Mouse (Mus musculus) lung, embryonic 16.5 days (tissue): ENCODE measurements around the gene Tmem59l. TPM values are rescaled to one million over a fixed set of nuclear protein-coding genes. Genes with fewer than 3 reads are reported as not detected.
A peak's percentile ranks its signal among the peaks of the same experiment; 100 is the strongest.

ENCODE experiments used
- ATAC-seq: fragments of 200-750 bp; cut with Nextera tagmentation; 2 replicates; pipeline ENCODE4 v1.8.0; 2017; ENCODE audit warnings: low read depth, mild to moderate bottlenecking, moderate library complexity
- H3K27ac ChIP-seq: fragments of 300-500 bp; sonication (generic); 2 replicates; pipeline ENCODE4 v1.5.1; 2014; ENCODE audit warnings: mild to moderate bottlenecking, control low read depth, low read length
- H3K27me3 ChIP-seq: fragments of 300-500 bp; sonication (generic); 2 replicates; pipeline ENCODE4 v1.6.1; 2014; ENCODE audit warnings: low read depth, low read length, mixed read lengths; ENCODE audit not compliant: control insufficient read depth, insufficient read depth
- H3K36me3 ChIP-seq: fragments of 300-500 bp; sonication (generic); 2 replicates; pipeline ENCODE4 v1.6.1; 2014; ENCODE audit warnings: low read length; ENCODE audit not compliant: control insufficient read depth, insufficient read depth
- H3K4me1 ChIP-seq: fragments of 300-500 bp; sonication (generic); replicated peaks from 2 replicates; pipeline ENCODE4 v1.6.1; 2014; ENCODE audit warnings: low read length, mixed read lengths; ENCODE audit not compliant: control insufficient read depth, insufficient read depth
- H3K4me2 ChIP-seq: fragments of 300-500 bp; sonication (generic); 2 replicates; pipeline ENCODE4 v1.6.1; 2014; ENCODE audit warnings: low read depth, low read length, control low read depth
- H3K4me3 ChIP-seq: fragments of 300-500 bp; sonication (generic); 2 replicates; pipeline ENCODE4 v1.5.1; 2014; ENCODE audit warnings: mild to moderate bottlenecking, low read length, control low read depth
- H3K9ac ChIP-seq: fragments of 300-500 bp; sonication (generic); 2 replicates; pipeline ENCODE4 v1.6.1; 2014; ENCODE audit warnings: low read length, control low read depth
- H3K9me3 ChIP-seq: fragments of 300-500 bp; sonication (generic); 2 replicates; pipeline ENCODE4 v1.6.1; 2016; ENCODE audit warnings: low read length; ENCODE audit not compliant: control insufficient read depth
- WGBS: fragments of 180-500 bp; shearing (Covaris S2); extraction: QIAGEN DNeasy Blood & Tissue Kit; methylation state at CpG from one replicate; pipeline ENCODE4 v1.1.7; 2014; 5-methylcytosine and 5-hydroxymethylcytosine counted together
- polyA plus RNA-seq: library from polyadenylated mRNA; unstranded; fragments of >200 nt; fragmentation: Nextera tagmentation; extraction: Ambion mirVana; gene quantifications from 2 replicates; pipeline ENCODE4 v1.2.1, GENCODE M21; 2015

Gene Tmem59l
- 5.6 and 7.0 TPM in 2 replicates for polyA plus RNA-seq

DNA sequence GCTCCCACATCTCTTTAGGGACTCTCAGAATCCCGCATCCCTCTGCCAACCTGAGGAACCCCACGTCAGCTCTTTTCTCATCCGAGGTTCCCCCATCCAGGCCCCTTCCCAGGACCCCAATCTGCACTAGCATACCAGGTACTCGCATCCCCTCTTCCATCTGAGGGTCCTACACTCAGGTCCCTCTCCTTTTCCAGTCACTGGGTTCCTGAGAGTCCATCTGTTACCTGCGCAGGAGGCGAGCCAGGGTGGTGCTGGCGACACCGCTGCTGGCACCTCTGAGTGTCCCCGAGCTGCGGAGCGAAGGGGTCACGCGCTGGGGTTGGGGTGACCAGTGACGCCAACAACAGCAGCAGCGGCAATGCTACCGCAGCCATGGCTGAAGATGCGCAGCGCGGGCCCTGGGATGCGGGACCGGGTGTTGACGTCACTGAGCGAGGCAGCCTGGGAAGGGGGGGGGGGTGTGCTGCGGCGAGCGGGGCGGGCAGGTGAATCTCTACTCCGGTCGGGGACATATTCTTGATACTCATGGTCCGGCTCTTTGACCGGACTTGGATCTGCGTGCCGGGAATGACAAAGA is at the start of gene Tmem59l:
Gene Tmem59l (minus strand): TSS at position 418 of the 580 bp plus-strand sequence.
- Histone ChIP-seq H3K4me3 (peak within 1 kb of the TSS; percentile 35), H3K27ac (peak within 1 kb of the TSS; percentile 99), H3K36me3 (no peaks in the 10 kb centered on the region), H3K9me3 (no peaks in the 10 kb centered on the region), H3K4me2 (peak within 1 kb of the TSS; percentile 63), H3K27me3 (peaks cover 67% of the 10 kb centered on the region), H3K4me1 (peaks cover 46% of the 10 kb centered on the region), H3K9ac (peak within 1 kb of the TSS; percentile 62)
- ATAC-seq = no peak
- 8% methylated on average over 33 of the region's 33 CpGs for WGBS

DNA sequence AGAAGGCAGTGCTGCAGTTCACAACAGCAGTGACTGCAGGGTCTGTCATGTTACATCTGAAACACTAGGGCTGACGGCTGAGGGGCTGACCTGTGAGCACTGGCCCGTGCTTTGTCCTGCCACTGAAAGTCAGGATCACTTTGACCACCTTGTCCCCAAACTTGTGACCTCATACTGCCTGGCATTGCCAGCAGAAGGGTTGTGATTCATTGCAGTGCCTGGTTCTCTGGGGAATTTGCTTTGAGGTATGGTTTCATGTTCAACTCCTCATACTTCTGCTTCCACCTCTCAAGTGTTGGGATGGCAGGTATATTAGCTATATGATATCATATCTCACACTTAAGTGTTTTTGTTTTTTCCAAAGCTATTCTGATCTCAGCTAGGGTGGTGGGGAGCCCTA is 48.5 kb upstream of the Tmem59l start:
- Histone ChIP-seq H3K4me1 (peaks cover 6% of the 10 kb centered on the region), H3K36me3 (peaks cover 32% of the 10 kb centered on the region), H3K9me3 (no peaks in the 10 kb centered on the region), H3K4me2 (no peak overlapping the region), H3K27me3 (no peaks in the 10 kb centered on the region), H3K27ac (no peak overlapping the region), H3K9ac (no peak overlapping the region), H3K4me3 (no peak overlapping the region)
- WGBS = 81% methylated on average over 2 of the region's 2 CpGs
- no peak for ATAC-seq

DNA sequence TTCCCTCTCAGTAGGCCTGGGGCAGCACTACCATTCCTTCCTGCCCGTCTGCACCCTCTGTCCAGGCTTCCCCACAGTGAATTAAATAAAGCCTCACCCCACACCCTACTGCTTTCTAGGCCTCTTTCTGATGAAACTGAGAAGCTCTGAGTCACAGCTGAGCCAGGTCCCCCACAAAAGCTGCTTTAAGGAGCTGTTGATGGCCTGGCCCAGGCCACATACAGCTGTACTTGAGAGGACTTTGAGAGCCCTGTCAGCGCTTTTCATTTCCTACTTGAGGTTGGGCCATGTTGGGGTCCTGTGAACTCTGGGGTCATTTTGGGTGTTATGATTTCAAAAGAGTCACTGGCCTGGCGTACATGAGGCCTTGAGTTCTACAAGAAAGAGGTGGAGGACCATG is 48.1 kb upstream of the Tmem59l start:
- H3K4me1 ChIP-seq = peaks cover under 1% of the 10 kb centered on the region

DNA sequence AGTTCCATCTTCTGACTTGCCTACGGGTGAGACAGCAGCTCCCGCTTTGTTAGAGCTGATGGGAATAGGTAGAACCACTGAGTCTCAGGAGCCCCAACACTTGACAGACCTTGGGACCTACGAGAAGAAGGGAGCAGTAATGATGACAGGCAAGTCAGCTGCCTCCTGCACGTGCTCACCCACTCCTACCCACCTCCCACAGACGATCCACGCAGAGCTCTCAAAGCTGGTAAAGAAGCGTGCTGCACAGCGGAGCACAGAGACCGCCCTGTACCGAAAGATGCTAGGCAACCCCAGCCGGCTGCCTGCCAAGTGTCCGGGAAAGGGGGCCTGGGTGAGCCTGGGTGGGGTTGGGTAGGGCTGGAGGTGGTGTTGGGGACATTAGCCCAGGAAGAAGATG is 47.1 kb upstream of the Tmem59l start:
- Histone ChIP-seq H3K27me3 (no peaks in the 10 kb centered on the region), H3K9me3 (no peaks in the 10 kb centered on the region), H3K4me1 (0 out of 2 replicates have a peak, but pooled peaks cover 2% of the 10 kb centered on the region), H3K27ac (no peak overlapping the region), H3K4me2 (no peak overlapping the region), H3K9ac (no peak overlapping the region), H3K4me3 (no peak overlapping the region), H3K36me3 (peaks cover 42% of the 10 kb centered on the region)
- 89% methylated on average over 12 of the region's 12 CpGs for WGBS
- no peak for ATAC-seq

More for the DNA sequence above, 48.1 kb upstream of the Tmem59l start:
- no peak overlapping the region for H3K4me3 ChIP-seq
- peaks cover 37% of the 10 kb centered on the region for H3K36me3 ChIP-seq
- WGBS = 70% methylated on average over 3 of the region's 3 CpGs
- ATAC-seq = no peak
- no peak overlapping the region for H3K27ac ChIP-seq
- no peak overlapping the region for H3K9ac ChIP-seq
- no peaks in the 10 kb centered on the region for H3K9me3 ChIP-seq
- no peaks in the 10 kb centered on the region for H3K27me3 ChIP-seq
- no peak overlapping the region for H3K4me2 ChIP-seq

DNA sequence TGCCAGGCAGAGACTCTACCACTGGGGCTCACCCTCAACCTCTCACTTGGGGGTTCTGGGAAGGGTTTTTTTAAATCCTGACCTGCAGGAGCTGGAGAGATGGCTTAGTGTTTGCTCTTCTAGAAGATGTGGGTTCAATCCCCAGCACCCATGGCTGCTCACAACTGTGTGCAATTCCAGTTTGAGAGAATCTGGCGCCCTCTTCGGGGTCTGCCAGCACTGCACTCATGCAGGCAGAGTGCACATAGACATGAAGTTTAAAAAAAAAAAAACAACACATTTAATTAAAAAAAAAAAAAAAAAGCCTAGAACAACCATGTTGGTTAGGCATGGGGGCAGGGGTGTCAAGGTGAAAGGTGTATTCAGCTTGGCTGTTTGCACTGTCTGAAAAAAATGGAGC is 43.2 kb upstream of the Tmem59l start:
- Histone ChIP-seq H3K4me2 (no peak overlapping the region), H3K4me3 (no peak overlapping the region), H3K9ac (no peak overlapping the region), H3K4me1 (peaks cover 13% of the 10 kb centered on the region), H3K36me3 (peaks cover 33% of the 10 kb centered on the region), H3K27me3 (no peaks in the 10 kb centered on the region), H3K9me3 (no peaks in the 10 kb centered on the region), H3K27ac (no peak overlapping the region)
- no peak for ATAC-seq
- WGBS = 94% methylated on average over 2 of the region's 2 CpGs

DNA sequence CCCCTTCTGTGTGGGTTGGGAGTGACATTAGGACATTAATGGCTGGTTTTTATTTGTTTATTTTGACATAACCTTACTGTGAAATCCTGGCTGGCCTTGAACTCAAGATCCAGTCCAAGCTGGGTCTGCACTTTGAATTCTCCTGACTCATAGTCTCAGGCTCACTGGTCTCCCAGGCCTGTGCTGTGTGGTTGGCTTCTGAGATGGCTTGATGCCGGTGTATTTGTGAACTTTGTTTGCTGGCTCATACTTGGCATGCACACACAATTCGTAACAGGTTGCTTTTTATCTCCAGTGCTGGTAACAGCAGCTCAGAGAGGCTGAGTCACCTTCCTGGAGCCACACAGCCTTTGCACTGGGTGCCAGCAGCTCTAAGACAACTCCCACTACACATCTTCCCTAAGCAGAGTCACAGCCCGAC is 42.6 kb upstream of the Tmem59l start:
- Histone ChIP-seq H3K4me2 (no peak overlapping the region), H3K36me3 (peaks cover 30% of the 10 kb centered on the region), H3K27ac (no peak overlapping the region), H3K9me3 (no peaks in the 10 kb centered on the region), H3K9ac (no peak overlapping the region), H3K27me3 (no peaks in the 10 kb centered on the region), H3K4me3 (no peak overlapping the region), H3K4me1 (peaks cover 13% of the 10 kb centered on the region)
- no peak for ATAC-seq
- WGBS = 92% methylated on average over 3 of the region's 3 CpGs

DNA sequence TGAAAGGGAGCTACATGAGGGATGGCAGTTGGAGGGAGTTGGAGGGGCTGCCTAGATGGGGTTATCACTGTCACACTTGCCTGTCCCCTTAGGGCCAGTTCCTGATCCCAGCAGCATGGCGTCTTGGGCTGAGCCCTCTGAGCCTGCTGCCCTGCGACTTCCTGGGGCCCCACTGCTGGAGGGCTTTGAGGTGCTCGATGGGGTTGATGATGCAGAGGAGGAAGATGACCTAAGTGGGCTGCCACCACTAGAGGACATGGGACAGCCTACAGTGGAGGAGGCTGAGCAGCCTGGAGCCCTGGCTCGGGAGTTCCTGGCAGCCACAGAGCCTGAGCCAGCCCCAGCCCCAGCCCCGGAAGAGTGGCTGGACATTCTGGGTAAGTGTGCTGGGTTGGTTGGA is 42.1 kb upstream of the Tmem59l start:
- Histone ChIP-seq H3K9me3 (no peaks in the 10 kb centered on the region), H3K4me1 (peaks cover 13% of the 10 kb centered on the region), H3K9ac (no peak overlapping the region), H3K4me3 (no peak overlapping the region), H3K27me3 (no peaks in the 10 kb centered on the region), H3K4me2 (no peak overlapping the region), H3K36me3 (peaks cover 28% of the 10 kb centered on the region), H3K27ac (no peak overlapping the region)
- WGBS = 67% methylated on average over 5 of the region's 5 CpGs
- no peak for ATAC-seq

- Histone ChIP-seq H3K27ac (peak overlapping the region; percentile 74), H3K27me3 (no peaks in the 10 kb centered on the region), H3K9me3 (no peaks in the 10 kb centered on the region), H3K4me2 (peak overlapping the region; percentile 89), H3K4me3 (peak overlapping the region; percentile 93), H3K9ac (peak overlapping the region; percentile 97), H3K36me3 (peaks cover 26% of the 10 kb centered on the region), H3K4me1 (peaks cover 13% of the 10 kb centered on the region)
- ATAC-seq = no peak
- WGBS = 21% methylated on average over 13 of the region's 13 CpGs
Measured at GRCm38 (mm10) chr8:70528182-70528797, 41.1 kb upstream of the Tmem59l start.

DNA sequence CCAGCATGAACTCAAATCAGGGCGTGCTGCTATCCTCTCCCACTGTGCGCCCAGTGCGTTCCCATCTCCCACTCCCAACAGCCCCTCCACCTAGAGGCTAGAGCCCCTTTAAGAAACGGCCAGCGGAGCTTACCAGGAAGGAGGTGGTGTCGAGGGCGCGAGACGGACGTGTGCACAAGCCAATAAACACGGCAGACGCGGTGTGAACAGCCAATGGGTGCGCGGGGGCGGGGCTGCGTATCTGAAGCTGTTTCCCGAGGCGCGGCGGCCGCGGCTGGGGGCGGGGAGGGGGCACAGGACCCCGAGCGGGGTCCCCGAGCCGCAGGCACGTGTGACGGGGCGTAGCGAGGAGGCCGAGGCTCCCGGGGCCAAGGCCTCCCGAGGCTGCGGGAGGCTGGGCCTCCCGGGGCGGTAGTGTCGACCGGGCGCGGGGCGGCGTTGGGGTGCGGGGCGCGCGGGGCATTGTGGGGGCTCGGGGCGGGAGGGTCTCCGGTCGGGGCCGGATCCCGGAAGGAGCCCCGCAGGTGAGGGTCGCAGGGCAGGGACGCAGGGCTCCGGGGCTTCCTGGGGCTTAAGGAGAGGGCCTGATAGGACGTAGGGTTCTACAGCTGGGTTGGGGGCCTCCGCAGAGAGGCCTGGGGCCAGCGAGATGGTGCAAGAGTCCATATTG is 40.5 kb upstream of the Tmem59l start, which contains the start of the genes Fkbp8 and Kxd1:
Gene Fkbp8 (plus strand): TSS at position 213 of the 670 bp plus-strand sequence.
Gene Kxd1 (minus strand): TSS at position 445 of the 670 bp plus-strand sequence.
- Histone ChIP-seq H3K4me1 (peaks cover 13% of the 10 kb centered on the region), H3K36me3 (peaks cover 24% of the 10 kb centered on the region), H3K27me3 (no peaks in the 10 kb centered on the region), H3K27ac (peak within 1 kb of the TSS; percentile 74), H3K4me3 (peak within 1 kb of the TSS; percentile 93), H3K4me2 (peak within 1 kb of the TSS; percentile 89), H3K9me3 (no peaks in the 10 kb centered on the region), H3K9ac (peak within 1 kb of the TSS; percentile 97)
- under 1% methylated on average over 54 of the region's 61 CpGs for WGBS
- ATAC-seq = peak; percentile 93
